Mouse (Mus musculus) G1E-ER4 (cell line): Measurements from ENCODE around the gene Htr7. TPM values are rescaled to one million over a fixed set of nuclear protein-coding genes. Genes with fewer than 3 reads are reported as not detected.

Source experiments
- GATA1 ChIP-seq: IDR thresholded peaks from one replicate; pipeline ENCODE4 v1.8.0; 2012; ENCODE audit warnings: low read length, inconsistent platforms
- polyA plus RNA-seq: library from polyadenylated mRNA; stranded (reverse); fragments of >175 nt; gene quantifications from 2 replicates; pipeline ENCODE4 v1.2.3, GENCODE M21; 2012

Gene Htr7
- polyA plus RNA-seq, 1 experiment, result not detected

DNA sequence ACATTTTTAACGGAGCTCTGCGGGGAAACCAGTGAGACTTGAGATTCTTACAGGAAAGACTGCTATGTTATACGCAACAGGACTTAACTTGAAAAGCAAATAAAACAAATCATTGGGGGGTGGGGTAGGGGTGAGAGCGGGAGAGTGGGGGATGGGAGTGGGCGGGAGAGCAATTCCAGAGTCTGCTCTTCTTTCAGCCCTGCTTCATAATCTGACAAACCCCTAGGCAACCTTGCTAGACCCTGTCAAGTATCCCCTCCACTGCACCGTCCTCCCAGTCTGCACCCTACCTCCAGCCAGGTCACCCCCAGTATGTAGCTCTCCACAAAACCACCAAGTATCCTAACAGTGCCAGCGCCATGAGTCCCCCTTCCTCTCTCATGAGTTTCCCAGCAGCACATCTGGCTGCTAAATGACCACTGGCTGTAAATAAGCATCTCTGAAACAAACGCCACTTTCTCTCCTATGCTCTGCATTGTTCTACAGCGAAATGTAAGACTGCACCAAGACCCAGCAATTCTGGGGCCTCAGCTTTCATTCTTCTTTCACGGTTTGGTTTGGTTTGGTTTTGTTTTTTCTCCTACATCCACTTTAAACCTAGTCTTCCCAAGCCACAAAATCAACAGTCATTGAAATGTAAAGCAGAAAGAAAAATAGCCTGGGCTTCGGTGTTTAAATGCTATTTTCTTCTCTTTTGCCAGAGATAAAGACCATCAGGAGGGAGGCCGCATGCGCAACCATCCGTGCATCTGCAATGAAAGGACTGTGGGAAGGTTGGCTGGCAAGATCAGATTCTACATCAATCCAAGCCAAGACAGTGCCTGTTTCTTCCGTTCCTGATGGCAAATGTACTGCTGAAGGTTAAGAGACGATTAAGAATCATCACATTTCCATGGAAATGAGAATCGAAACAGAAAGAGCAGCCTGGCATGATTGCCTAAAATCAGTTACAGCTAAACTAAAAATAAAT, 54.5 kb downstream of the Htr7 start:
- TF ChIP-seq GATA1, result no peak

DNA sequence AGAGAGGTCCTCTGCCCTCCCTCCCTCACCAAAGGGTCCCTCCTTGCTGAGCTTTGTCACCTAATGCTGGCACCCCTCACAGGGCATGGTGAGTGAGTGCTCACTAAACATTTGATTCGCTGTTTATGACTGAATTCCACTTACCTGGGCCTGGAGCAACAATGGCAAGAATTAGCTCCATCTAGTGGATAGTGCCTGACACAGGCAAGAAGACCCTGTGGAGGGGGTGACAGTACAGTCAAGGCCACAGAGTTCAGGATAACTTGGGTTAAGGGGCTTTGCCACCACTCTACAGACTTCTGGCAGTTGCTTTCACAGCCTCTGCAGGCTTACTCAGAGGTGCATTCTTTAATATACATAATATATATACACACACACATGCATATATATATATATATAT, 55.8 kb downstream of the Htr7 start:
- no peak for TF ChIP-seq GATA1

DNA sequence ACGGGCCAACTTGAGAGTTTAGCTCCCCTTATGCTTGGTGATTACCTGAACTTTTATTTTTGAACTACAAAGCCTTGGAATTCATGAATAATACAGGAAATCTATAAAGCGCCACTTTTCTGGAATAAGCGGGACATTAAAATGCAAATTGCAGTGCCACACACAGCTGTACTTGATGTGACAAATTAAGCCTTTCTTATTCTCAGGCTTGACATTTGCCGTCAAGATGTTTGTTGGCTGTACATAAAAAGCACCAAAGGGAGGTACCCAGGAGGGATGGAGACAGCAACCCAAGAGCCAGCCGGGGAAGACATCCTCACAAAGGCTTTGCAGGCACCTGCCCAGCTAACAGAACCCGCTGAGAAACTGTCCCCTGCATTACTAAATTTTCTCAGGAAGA, 56.4 kb downstream of the Htr7 start:
- TF ChIP-seq GATA1, result no peak

DNA sequence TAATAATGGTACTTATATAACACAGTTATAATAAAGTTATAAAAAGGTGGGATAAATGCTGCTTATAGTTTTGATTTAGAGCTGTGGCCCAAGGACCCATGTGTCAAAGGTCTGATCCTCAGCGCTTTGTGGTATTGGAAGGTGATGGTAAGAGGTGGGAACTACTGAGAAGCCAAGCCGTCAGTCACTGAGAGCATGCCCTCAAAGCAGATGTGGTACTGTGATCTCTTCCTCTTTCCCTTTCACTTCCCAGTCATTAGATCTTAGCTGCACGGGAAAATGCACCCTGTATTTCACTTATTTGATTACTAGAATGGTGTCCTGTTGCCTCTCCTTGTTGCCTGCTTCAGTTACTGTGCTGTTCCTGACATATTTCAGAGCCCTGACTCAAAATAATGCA, 59.9 kb downstream of the Htr7 start:
- TF ChIP-seq GATA1, result no peak

DNA sequence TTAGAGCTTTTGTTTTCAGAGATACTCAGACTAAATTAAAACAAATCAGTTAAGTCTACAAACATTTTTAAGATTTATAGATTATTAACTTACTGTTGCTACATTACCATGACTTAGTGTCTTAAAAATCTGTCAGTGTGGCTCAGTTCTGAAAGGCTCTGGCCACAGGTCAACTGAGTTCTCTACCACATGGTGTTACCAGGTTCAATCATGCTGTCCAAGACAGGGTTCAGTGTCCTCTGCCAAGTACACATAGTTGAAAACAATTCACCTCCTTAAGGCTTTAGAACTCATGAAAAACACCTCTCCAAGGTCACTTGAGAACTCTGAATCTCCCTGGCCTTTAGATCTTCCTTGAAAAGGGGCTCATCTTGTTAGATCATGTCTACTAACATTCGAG, 69.8 kb downstream of the Htr7 start:
- TF ChIP-seq GATA1, result no peak

DNA sequence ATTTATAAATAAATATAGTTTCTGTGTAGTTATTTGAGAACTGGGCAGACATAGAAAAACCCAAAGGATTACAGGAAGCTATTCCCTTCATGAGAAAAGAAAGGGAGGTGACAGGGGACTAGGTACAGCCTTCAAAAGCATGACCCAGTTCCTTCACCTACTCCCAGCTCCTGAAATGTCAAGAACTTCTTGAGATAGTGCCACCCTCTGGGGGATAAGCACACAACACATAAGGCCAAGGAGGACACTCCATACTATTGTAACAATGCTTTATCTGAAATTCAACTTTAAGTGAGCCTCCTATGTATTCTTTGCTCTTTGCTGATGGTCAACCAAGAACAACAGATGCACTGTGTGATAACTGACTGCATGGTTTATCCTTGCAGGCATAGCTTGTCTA, 82.6 kb downstream of the Htr7 start:
- no peak for TF ChIP-seq GATA1

DNA sequence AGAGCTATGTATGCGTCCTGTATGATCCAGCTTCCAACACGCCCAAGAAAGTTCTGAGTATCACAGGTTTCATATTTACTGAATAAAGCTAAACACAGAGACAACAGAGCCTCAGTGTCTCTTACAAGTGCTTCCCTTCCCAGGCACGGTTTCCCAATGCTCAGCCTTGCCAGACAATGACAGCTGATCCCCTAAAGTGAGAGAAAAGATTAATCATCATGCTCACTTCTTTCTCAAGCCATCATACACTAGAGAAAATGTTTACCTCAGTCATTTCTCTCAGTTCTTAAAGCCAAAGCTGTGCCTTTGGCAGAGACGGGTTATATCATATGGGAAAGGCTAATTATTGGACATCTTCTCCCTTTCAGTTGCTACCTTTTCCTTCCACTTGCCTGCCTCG, 99.7 kb downstream of the Htr7 start:
- TF ChIP-seq GATA1, result no peak

DNA sequence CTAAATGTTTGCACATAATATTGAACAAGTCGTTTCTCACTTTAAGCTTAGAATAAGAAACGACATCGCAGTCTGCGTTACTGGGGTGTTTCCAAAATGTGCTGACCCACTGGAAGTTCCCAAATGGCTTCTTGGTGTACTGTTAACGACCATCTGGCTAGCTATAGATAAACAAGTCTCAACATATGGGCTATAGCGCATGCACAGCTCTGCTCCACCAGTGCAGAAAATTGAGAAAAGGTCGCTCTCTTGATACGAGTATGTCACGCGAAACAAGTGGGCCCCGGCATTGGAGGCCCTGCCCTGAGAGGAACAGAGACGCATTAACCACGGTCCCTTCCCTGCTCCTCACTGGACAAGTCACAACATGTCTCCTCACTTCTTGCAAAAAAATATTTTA, 101.6 kb downstream of the Htr7 start:
- no peak for TF ChIP-seq GATA1

DNA sequence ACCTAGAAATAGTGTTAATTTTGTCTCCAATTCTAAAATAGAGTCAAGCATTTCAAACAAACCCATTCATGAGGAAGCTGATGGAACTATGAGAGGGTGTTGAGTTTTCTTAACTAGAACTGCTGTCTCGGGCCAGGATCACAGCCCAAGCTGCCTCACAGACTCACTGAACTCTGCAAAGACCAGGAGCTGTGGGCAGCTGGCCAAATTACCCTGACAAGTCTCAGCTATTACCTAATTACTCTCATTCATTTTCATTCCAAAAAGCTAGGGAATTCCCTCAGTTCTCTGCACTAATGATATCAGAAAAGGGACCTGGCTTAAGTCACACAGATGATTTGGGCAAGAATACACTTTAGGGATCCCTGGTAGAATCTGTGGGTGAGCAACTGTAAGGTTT, 107.4 kb downstream of the Htr7 start:
- no peak for TF ChIP-seq GATA1

DNA sequence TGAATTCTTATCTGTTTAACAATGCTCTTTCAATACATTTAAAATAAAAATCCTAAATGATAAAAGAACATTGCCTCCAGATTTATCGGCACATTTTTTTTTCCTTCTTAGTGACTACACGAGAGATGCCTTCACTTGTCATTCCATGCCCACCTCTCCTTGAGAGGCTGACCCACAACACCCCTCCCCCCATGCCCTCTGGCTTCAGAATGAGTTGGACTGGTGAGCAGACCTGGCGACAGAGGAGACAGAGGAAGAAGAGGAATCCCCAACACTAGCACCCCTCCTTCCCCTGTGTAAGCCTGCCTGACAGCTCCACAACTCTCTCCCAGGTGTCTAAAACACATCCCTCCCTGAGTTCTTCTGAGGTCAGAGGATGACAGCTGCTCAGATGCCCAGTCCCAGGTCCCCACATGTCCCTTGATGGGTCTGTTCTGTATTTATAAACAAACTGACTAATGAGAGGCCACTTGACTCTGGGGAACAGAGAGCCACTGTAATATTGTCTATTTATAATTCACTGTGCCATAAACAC, 132.3 kb downstream of the Htr7 start:
- no peak for TF ChIP-seq GATA1

DNA sequence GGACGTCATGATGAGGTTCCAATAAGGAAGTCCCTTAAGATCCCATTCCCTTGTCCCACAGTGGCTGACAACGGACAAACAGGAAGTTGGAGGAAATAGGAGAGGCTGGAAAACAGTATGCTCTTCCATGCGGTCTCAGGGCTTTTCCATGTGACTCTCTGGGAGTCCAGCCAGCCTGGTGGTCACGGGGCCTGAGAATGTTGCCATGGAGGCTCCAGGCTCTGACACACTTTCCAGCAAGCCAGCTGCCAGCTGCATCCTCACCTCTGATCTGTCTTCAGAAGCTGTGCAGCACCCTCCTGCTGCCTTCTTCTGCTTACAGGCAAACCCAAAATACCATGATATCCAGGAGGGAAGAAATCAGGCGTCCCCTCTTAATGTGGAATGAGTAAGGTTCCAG, 132.9 kb downstream of the Htr7 start:
- TF ChIP-seq GATA1, result no peak

Other genes starting within 250 kb of the Htr7 start
- gene Rpp30, start 26.2 kb upstream of the Htr7 start, polyA plus RNA-seq, result 2.0 and 3.4 TPM in 2 replicates
- gene Ankrd1, start 62.6 kb upstream of the Htr7 start, polyA plus RNA-seq, result not detected in 2 replicates